Mouse (Mus musculus) megakaryocyte, embryonic 14.5 days (primary cell): ENCODE measurements at regions not wholly inside any gene's neighbourhood (a gene's known extent, or its start where the extent isn't known, plus 50 kb on each side); places are given as distances from the start of the nearest gene placed in this dataset.

Source experiments
- H3K27me3 ChIP-seq: replicated peaks from 2 replicates; pipeline ENCODE3; 2012; ENCODE audit warnings: inconsistent platforms
- H3K36me3 ChIP-seq: replicated peaks from 2 replicates; pipeline ENCODE3; 2012; ENCODE audit warnings: low read length, inconsistent platforms, mixed read lengths
- H3K4me1 ChIP-seq: 2 replicates; pipeline ENCODE4 v1.6.1; 2012; ENCODE audit warnings: inconsistent platforms
- H3K4me3 ChIP-seq: replicated peaks from 2 replicates; pipeline ENCODE3; 2012; ENCODE audit warnings: moderate library complexity, mild to moderate bottlenecking, inconsistent platforms
- H3K9me3 ChIP-seq: 2 replicates; pipeline ENCODE4 v1.6.1; 2012; ENCODE audit warnings: inconsistent platforms
- FLI1 ChIP-seq: IDR thresholded peaks from 2 replicates; pipeline ENCODE4 v1.6.1; 2012; ENCODE audit warnings: low read length, inconsistent platforms, mixed read lengths
- GATA1 ChIP-seq: IDR thresholded peaks from 3 replicates; pipeline ENCODE4 v1.6.1; 2012; ENCODE audit warnings: mixed read lengths, low read length, inconsistent platforms, borderline replicate concordance

DNA sequence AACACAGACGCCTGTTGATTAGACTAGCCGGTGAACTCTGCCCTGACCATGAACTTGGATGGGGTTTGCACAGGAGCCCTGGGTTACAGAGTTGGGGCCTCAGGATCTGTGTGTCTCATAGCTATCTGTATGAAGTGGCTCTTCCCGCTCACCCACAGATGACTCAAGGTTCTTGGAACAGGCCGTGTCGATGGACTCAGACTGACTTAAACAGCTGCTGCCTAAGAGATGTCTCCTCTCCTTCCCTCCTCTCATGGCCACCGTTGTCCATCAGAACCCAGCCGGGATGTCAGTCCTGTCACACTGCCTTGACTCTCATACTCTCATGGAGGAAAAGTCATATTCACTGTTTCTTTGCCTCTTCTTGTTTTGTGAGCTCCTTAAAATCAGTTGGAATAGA is 121.2 kb upstream of the Tgfbr2 start:
- Histone ChIP-seq H3K4me1 (peaks cover 4% of the 10 kb centered on the region; the same call in 1 of the 2 replicates), H3K36me3 (no peaks in the 10 kb centered on the region), H3K9me3 (peaks cover 5% of the 10 kb centered on the region; the same call in 1 of the 2 replicates), H3K27me3 (no peaks in the 10 kb centered on the region), H3K4me3 (no peak overlapping the region)
- TF ChIP-seq GATA1 (no peak), FLI1 (no peak)

GRCm38 (mm10) chr9:116294073-116294472 is 118.9 kb upstream of the Tgfbr2 start:
- Histone ChIP-seq H3K9me3 (peaks cover 5% of the 10 kb centered on the region; the same call in 1 of the 2 replicates), H3K4me3 (no peak overlapping the region)
- TF ChIP-seq FLI1 (no peak), GATA1 (no peak)

DNA sequence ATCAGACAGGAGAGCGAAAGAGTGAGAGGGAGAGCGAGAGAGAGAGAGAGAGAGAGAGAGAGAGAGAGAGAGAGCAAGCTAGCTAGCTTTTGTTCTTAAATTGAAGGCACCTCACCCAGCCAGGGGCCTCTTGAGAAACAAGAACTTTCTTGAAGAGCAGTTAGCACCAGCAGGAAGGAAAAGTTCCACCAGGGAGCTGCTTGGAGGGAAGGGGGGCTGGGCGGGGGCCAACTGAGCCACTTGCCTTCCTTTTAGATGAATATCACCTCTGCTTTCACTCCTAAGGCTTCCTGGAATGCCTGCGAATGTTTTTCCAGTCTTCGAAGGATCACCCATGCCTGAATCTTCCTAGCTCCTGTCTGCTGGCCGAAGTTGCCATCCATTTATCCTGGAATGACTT is 118.0 kb upstream of the Tgfbr2 start:
- Histone ChIP-seq H3K4me3 (no peak overlapping the region), H3K27me3 (no peaks in the 10 kb centered on the region), H3K4me1 (peaks cover 4% of the 10 kb centered on the region; the same call in 1 of the 2 replicates), H3K9me3 (peaks cover 2% of the 10 kb centered on the region; the same call in 1 of the 2 replicates), H3K36me3 (no peaks in the 10 kb centered on the region)
- TF ChIP-seq GATA1 (no peak), FLI1 (no peak)

More at GRCm38 (mm10) chr9:116294073-116294472, 118.9 kb upstream of the Tgfbr2 start:
- Histone ChIP-seq H3K27me3 (no peaks in the 10 kb centered on the region), H3K4me1 (peaks cover 4% of the 10 kb centered on the region; the same call in 1 of the 2 replicates), H3K36me3 (no peaks in the 10 kb centered on the region)

DNA sequence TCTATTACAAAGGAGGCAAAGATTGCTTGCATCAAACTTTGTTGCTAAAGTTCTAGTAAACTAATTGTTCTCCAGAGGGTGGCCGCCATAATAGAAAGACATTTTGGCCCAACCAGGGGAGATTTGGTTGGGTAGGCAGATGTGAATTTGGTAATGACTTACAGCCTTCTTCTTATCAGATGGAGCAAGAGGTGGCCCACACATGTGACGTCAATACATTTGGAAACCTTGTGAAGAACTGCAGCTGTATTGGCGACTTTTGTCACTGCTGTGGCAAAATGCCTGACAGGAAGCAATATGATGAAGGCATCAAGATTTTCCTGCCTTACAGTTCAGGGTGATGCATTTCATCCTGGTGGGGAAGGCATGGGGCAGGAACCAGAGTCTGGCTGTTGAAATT is 116.5 kb upstream of the Tgfbr2 start:
- Histone ChIP-seq H3K9me3 (no peaks in the 10 kb centered on the region), H3K4me1 (peaks cover 4% of the 10 kb centered on the region; the same call in 1 of the 2 replicates), H3K36me3 (no peaks in the 10 kb centered on the region), H3K27me3 (no peaks in the 10 kb centered on the region), H3K4me3 (no peak overlapping the region)
- TF ChIP-seq FLI1 (no peak), GATA1 (no peak)

GRCm38 (mm10) chr9:116290896-116291295 is 115.7 kb upstream of the Tgfbr2 start:
- no peak for TF ChIP-seq GATA1
- TF ChIP-seq FLI1 = no peak
- peaks cover 4% of the 10 kb centered on the region; the same call in 1 of the 2 replicates for H3K4me1 ChIP-seq
- H3K36me3 ChIP-seq = no peaks in the 10 kb centered on the region
- no peaks in the 10 kb centered on the region for H3K27me3 ChIP-seq
- H3K9me3 ChIP-seq = no peaks in the 10 kb centered on the region
- no peak overlapping the region for H3K4me3 ChIP-seq

DNA sequence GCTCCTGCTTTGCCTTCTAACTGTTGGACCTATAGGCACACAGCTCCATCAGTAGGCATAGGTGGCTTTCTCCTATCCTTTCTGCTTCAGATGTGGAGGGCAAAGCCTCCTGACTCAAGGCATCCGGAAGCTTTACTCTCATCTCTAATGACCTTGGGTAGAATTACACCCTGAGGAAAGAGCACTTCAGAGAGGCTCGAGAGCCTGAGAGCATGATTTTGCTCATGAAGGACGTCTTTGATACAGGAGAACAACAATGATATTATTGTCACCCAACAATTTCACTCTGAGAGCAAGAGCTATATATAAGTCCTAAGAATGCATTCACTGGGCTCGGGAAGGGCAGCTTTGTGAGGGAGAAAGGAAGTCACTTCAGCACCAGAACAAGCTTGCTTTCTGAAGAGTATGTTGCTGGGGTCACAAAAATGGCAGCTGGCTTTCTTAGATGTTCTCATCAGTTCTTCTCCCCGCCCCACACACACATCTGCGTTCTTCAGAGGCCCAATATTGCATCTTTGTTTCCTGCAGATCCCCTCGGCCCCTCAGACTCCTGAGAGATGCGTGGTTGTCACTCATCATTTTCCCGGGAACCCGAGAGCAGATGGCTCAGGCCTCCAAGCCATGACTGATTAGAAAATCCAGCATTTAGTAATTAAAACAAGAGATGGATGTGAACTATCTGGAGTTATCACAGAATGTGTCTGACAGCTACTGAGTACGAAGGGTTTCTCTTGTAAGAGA is 110.7 kb upstream of the Tgfbr2 start:
- Histone ChIP-seq H3K4me1 (no peaks in the 10 kb centered on the region), H3K36me3 (no peaks in the 10 kb centered on the region), H3K9me3 (no peaks in the 10 kb centered on the region), H3K4me3 (no peak overlapping the region), H3K27me3 (no peaks in the 10 kb centered on the region)
- TF ChIP-seq GATA1 = no peak
- no peak for TF ChIP-seq FLI1

- no peak overlapping the region for H3K4me3 ChIP-seq
- no peaks in the 10 kb centered on the region for H3K4me1 ChIP-seq
- no peaks in the 10 kb centered on the region for H3K9me3 ChIP-seq
- H3K27me3 ChIP-seq = peaks cover 3% of the 10 kb centered on the region
- H3K36me3 ChIP-seq = no peaks in the 10 kb centered on the region
- TF ChIP-seq GATA1 (no peak), FLI1 (no peak)
Measured at GRCm38 (mm10) chr9:116283790-116284526, 108.8 kb upstream of the Tgfbr2 start.

DNA sequence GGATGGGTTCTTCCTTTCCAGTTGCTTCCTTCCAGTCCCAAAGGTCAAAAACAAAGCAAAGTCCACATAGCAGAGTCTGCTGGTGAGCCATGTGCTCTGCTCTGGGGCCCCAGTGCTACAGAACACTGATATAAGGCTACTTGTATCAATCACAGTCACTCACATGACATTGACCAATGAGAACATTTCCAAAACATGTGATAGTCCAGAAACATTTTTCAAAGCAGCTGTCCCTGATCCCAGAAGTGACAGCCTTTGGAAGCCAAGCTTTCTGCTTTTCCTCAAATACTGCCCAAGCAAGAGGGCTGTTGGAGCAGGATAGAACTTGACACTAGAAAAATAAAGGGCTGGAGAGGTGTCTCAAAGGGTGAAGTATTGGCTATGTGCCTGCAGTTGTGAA is 106.5 kb upstream of the Tgfbr2 start:
- Histone ChIP-seq H3K9me3 (no peaks in the 10 kb centered on the region), H3K4me1 (no peaks in the 10 kb centered on the region), H3K36me3 (no peaks in the 10 kb centered on the region), H3K4me3 (no peak overlapping the region), H3K27me3 (peaks cover 3% of the 10 kb centered on the region)
- TF ChIP-seq FLI1 = no peak
- TF ChIP-seq GATA1 = no peak

GRCm38 (mm10) chr9:116280146-116280545 is 105.0 kb upstream of the Tgfbr2 start:
- H3K4me1 ChIP-seq = no peaks in the 10 kb centered on the region
- no peaks in the 10 kb centered on the region for H3K9me3 ChIP-seq
- TF ChIP-seq FLI1 (no peak), GATA1 (no peak)
- H3K4me3 ChIP-seq = no peak overlapping the region
- H3K27me3 ChIP-seq = peaks cover 3% of the 10 kb centered on the region
- no peaks in the 10 kb centered on the region for H3K36me3 ChIP-seq

DNA sequence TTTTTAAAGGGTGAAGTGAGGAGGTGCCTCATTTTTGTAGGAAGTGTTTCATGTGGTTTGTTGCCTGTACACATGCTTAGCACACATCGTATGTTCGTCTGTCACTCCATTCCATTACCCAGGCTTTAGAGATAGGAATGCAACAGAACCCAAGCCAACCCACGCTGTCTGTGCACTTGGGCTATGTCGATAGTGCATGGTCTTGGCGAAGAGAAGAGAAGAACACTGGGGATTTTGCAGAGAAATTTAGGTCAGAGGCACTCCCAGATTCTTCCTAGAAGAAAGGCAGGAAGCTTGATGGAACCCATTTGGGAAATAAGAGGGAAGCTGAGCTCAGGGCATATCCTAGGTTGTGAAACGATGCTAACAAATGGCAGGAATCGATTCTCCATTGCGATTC is 103.7 kb upstream of the Tgfbr2 start:
- Histone ChIP-seq H3K4me1 (no peaks in the 10 kb centered on the region), H3K9me3 (no peaks in the 10 kb centered on the region), H3K36me3 (no peaks in the 10 kb centered on the region), H3K4me3 (no peak overlapping the region), H3K27me3 (peaks cover 3% of the 10 kb centered on the region)
- TF ChIP-seq GATA1 (no peak), FLI1 (no peak)
